Mouse (Mus musculus): ENCODE results near the gene Pde4a.
A peak's percentile ranks its signal among the peaks of the same experiment; 100 is the strongest.

Gene Pde4a

GRCm38 (mm10) chr9:21165041-21165951 lies at the start of gene Pde4a:
Gene Pde4a, plus strand, starts transcription at chr9:21165714.
- ATAC-seq (ENCODE audit: low TSS enrichment): peak; percentile 16; the same call in 1 of the 2 replicates

- ATAC-seq (ENCODE audit: low TSS enrichment): no peak
Measured at GRCm38 (mm10) chr9:21117073-21117472, 48.4 kb upstream of the Pde4a start.

GRCm38 (mm10) chr9:21121483-21121882 lies 44.0 kb upstream of the Pde4a start:
- ATAC-seq (ENCODE audit: low TSS enrichment): no peak

- no peak for ATAC-seq (ENCODE audit: low TSS enrichment)
Measured at GRCm38 (mm10) chr9:21124837-21125236, 40.7 kb upstream of the Pde4a start.

- no peak for ATAC-seq (ENCODE audit: low TSS enrichment)
Measured at GRCm38 (mm10) chr9:21125502-21126258, 39.8 kb upstream of the Pde4a start.

- no peak for ATAC-seq (ENCODE audit: low TSS enrichment)
Measured at GRCm38 (mm10) chr9:21126259-21126627, 39.3 kb upstream of the Pde4a start.

- ATAC-seq (ENCODE audit: low TSS enrichment): peak; percentile 98
Measured at GRCm38 (mm10) chr9:21131059-21131956, 34.2 kb upstream of the Pde4a start, which contains the start of gene Tyk2. Gene Tyk2, minus strand, starts transcription at chr9:21131243.

GRCm38 (mm10) chr9:21132102-21132775 lies 33.3 kb upstream of the Pde4a start:
- no peak for ATAC-seq (ENCODE audit: low TSS enrichment)

- no peak for ATAC-seq (ENCODE audit: low TSS enrichment)
Measured at GRCm38 (mm10) chr9:21133064-21133707, 32.3 kb upstream of the Pde4a start.

GRCm38 (mm10) chr9:21134595-21135328 lies 30.8 kb upstream of the Pde4a start:
- ATAC-seq (ENCODE audit: low TSS enrichment): no peak

GRCm38 (mm10) chr9:21135329-21135890 lies 30.1 kb upstream of the Pde4a start:
- ATAC-seq (ENCODE audit: low TSS enrichment): no peak

GRCm38 (mm10) chr9:21135941-21136381 lies 29.6 kb upstream of the Pde4a start:
- ATAC-seq (ENCODE audit: low TSS enrichment): no peak

- no peak for ATAC-seq (ENCODE audit: low TSS enrichment)
Measured at GRCm38 (mm10) chr9:21136401-21136800, 29.1 kb upstream of the Pde4a start.

GRCm38 (mm10) chr9:21137229-21137628 lies 28.3 kb upstream of the Pde4a start:
- ATAC-seq (ENCODE audit: low TSS enrichment): peak; percentile 55; the same call in 1 of the 2 replicates

- no peak for ATAC-seq (ENCODE audit: low TSS enrichment)
Measured at GRCm38 (mm10) chr9:21138386-21138785, 27.1 kb upstream of the Pde4a start.

- ATAC-seq (ENCODE audit: low TSS enrichment): no peak
Measured at GRCm38 (mm10) chr9:21141922-21142321, 23.6 kb upstream of the Pde4a start.

- ATAC-seq (ENCODE audit: low TSS enrichment): no peak
Measured at GRCm38 (mm10) chr9:21144361-21144760, 21.2 kb upstream of the Pde4a start.

- ATAC-seq (ENCODE audit: low TSS enrichment): no peak
Measured at GRCm38 (mm10) chr9:21145431-21145830, 20.1 kb upstream of the Pde4a start.

GRCm38 (mm10) chr9:21146722-21147121 lies 18.8 kb upstream of the Pde4a start:
- ATAC-seq (ENCODE audit: low TSS enrichment): no peak

Data from frontal cortex, adult (tissue).